In the genomic region with DNA sequence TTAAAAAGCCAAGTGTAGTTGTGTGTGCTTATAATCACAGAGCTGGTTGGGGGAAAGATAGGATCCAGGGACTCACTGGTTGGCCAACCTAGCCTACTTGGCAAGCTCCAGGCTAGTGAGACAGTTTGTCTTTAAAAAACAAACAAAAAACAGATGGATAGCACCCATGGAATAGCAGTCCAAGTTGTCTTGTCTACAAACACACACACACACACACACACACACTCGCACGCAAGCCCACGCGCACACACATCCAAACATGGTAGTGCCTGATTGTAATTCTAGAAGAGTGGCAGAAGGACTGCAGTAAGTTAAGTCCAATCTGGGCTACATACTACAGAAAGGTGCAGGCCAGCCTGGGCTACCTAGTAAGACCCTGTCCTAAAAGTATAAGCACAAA, we compare ENCODE assay signal across 27 mouse cellular contexts. TPM values are rescaled to one million over a fixed set of nuclear protein-coding genes. Genes with fewer than 3 reads are reported as not detected.
A peak's percentile ranks its signal among the peaks of the same experiment; 100 is the strongest.
DNase-seq lines count a peak whose midpoint lies in the region; ATAC-seq and TF ChIP-seq lines count a peak whose summit lies in the region.
"Had no signal": no experiment of that assay in that cellular context is flagged by ENCODE, and none has a peak within 500 bp of the region (broad histone marks: within the 10 kb centered on the region; RNA-seq: fewer than 3 reads in every experiment).

No protein-coding gene starts in this region.

- TF ChIP-seq CTCF in forebrain, postnatal 0 days (IDR thresholded peaks at IDR 0.05; ENCODE audit: low read depth), result no peak
- no peak for TF ChIP-seq CTCF in layer of hippocampus, adult 2 months (conservative IDR thresholded peaks at IDR 0.05)

- DNase-seq in forebrain, postnatal 0 days, result peak; percentile 25
- no peak for DNase-seq in forebrain, embryonic 10.5 days (ENCODE audit: extremely low spot score, low spot score)
- DNase-seq in layer of hippocampus, adult 2 months (ENCODE audit: low spot score in 2 of 2), result peak; percentile 44 to 55
- DNase-seq in layer of hippocampus, adult 9-10 months (ENCODE audit: low spot score), result no peak
- DNase-seq in brain, adult 2 months (ENCODE audit: low read depth, low spot score), result peak; percentile 46
- DNase-seq in layer of hippocampus, postnatal 14 days (ENCODE audit: low spot score in 2 of 2), result peak; percentile 22 to 58
- DNase-seq: adrenal gland, postnatal 10 days; cerebellum, adult 18-20 months; cerebellum, postnatal 10 days; kidney, adult 18-20 months; kidney, postnatal 25 days; lung, adult 18-20 months; lung, postnatal 4 days; thymus, adult 2 months; thymus, postnatal 36 days had no signal

- H3K27ac ChIP-seq in forebrain, postnatal 0 days (ENCODE audit: low read depth, low read length), result no peak overlapping the region
- no peak overlapping the region for H3K27ac ChIP-seq in forebrain, embryonic 10.5 days
- H3K27ac ChIP-seq in layer of hippocampus, adult 2 months, result peak overlapping the region; percentile 43; the same call in 1 of the 2 replicates
- H3K27ac ChIP-seq: heart, embryonic 15.5 days; kidney, embryonic 15.5 days; liver, embryonic 12.5 days; midbrain, embryonic 13.5 days; neural tube, embryonic 13.5 days had no signal

- H3K4me3 ChIP-seq in forebrain, postnatal 0 days (ENCODE audit: low read depth, low read length), result no peak overlapping the region
- no peak overlapping the region for H3K4me3 ChIP-seq in forebrain, embryonic 10.5 days
- H3K4me3 ChIP-seq in layer of hippocampus, adult 2 months, result no peak overlapping the region
- H3K4me3 ChIP-seq: heart, embryonic 15.5 days; kidney, embryonic 15.5 days; liver, embryonic 12.5 days; megakaryocyte, embryonic 14.5 days; midbrain, embryonic 13.5 days; neural tube, embryonic 13.5 days had no signal

- peaks cover 37% of the 10 kb centered on the region for H3K36me3 ChIP-seq in forebrain, postnatal 0 days (ENCODE audit: insufficient read depth)
- H3K36me3 ChIP-seq in forebrain, embryonic 10.5 days (replicated peaks), result peaks cover 82% of the 10 kb centered on the region

- WGBS in forebrain, postnatal 0 days, result 84% methylated on average over 4 of the region's 4 CpGs
- 97% methylated on average over 4 of the region's 4 CpGs for WGBS in forebrain, embryonic 10.5 days

- H3K4me1 ChIP-seq in forebrain, postnatal 0 days (ENCODE audit: insufficient read depth), result no peaks in the 10 kb centered on the region; the same call in 1 of the 2 replicates
- peaks cover under 1% of the 10 kb centered on the region for H3K4me1 ChIP-seq in forebrain, embryonic 10.5 days

- no peaks in the 10 kb centered on the region for H3K27me3 ChIP-seq in forebrain, postnatal 0 days (ENCODE audit: insufficient read depth, low read length)
- no peaks in the 10 kb centered on the region for H3K27me3 ChIP-seq in forebrain, embryonic 10.5 days (ENCODE audit: poor library complexity, severe bottlenecking)
- H3K27me3 ChIP-seq: heart, embryonic 15.5 days; kidney, embryonic 15.5 days; liver, embryonic 12.5 days; megakaryocyte, embryonic 14.5 days; midbrain, embryonic 13.5 days; neural tube, embryonic 13.5 days had no signal

- no peaks in the 10 kb centered on the region for H3K9me3 ChIP-seq in forebrain, postnatal 0 days (ENCODE audit: low read length)
- H3K9me3 ChIP-seq in forebrain, embryonic 10.5 days, result no peaks in the 10 kb centered on the region
- H3K9me3 ChIP-seq: G1E; heart, embryonic 15.5 days; kidney, embryonic 15.5 days; liver, embryonic 12.5 days; megakaryocyte, embryonic 14.5 days; midbrain, embryonic 13.5 days; neural tube, embryonic 13.5 days had no signal

- H3K4me2 ChIP-seq in forebrain, postnatal 0 days (ENCODE audit: low read depth), result no peak overlapping the region
- H3K4me2 ChIP-seq: heart, embryonic 15.5 days; kidney, embryonic 15.5 days; liver, embryonic 12.5 days; midbrain, embryonic 13.5 days; neural tube, embryonic 13.5 days had no signal

- no peak overlapping the region for H3K9ac ChIP-seq in forebrain, postnatal 0 days
- H3K9ac ChIP-seq: heart, embryonic 15.5 days; kidney, embryonic 15.5 days; liver, embryonic 12.5 days; midbrain, embryonic 13.5 days; neural tube, embryonic 13.5 days had no signal

- ATAC-seq in forebrain, postnatal 0 days, result no peak
- no peak for ATAC-seq in frontal cortex, adult (ENCODE audit: low TSS enrichment)
- ATAC-seq: hindbrain, embryonic 16.5 days; liver, embryonic 12.5 days; lung, postnatal 0 days; midbrain, embryonic 13.5 days had no signal

RNA-seq across cellular contexts. Expression of a gene that starts 12.1 kb away (rescaled TPM):
- total RNA-seq in forebrain, postnatal 0 days (2014; rRNA removed), result 25.2 and 26.6 TPM in 2 replicates
- polyA plus RNA-seq in forebrain, postnatal 0 days (2015; fragmentation: Nextera tagmentation; extraction: Ambion mirVana), result 52.4 and 57.3 TPM in 2 replicates
- polyA plus RNA-seq in forebrain, embryonic 10.5 days (2016; fragmentation: Nextera tagmentation; extraction: Ambion mirVana), result 86.8 and 95.5 TPM in 2 replicates
- total RNA-seq in layer of hippocampus, adult 2 months (2021), result 10 to 100 TPM; 17.1 to 17.2 TPM
- 10 to 100 TPM; 17.8 to 19.5 TPM for total RNA-seq in layer of hippocampus, postnatal 14 days (2021)

RNA-seq across cellular contexts. Expression of a gene that starts 14.6 kb away (rescaled TPM):
- total RNA-seq in forebrain, postnatal 0 days (2014; rRNA removed), result 0.69 and 1.9 TPM in 2 replicates
- 0.40 and 0.82 TPM in 2 replicates for polyA plus RNA-seq in forebrain, postnatal 0 days (2015; fragmentation: Nextera tagmentation; extraction: Ambion mirVana)
- polyA plus RNA-seq in forebrain, embryonic 10.5 days (2016; fragmentation: Nextera tagmentation; extraction: Ambion mirVana), result 0.34 and 0.47 TPM in 2 replicates
- under 1 TPM; 0.41 to 0.54 TPM for total RNA-seq in layer of hippocampus, adult 2 months (2021)
- under 1 TPM; 0.46 to 0.64 TPM for total RNA-seq in layer of hippocampus, postnatal 14 days (2021)
- polyA plus RNA-seq: G1E had no signal

RNA-seq across cellular contexts. Expression of a gene that starts 25.9 kb away (rescaled TPM):
- 95.2 and 106 TPM in 2 replicates for total RNA-seq in forebrain, postnatal 0 days (2014; rRNA removed)
- polyA plus RNA-seq in forebrain, postnatal 0 days (2015; fragmentation: Nextera tagmentation; extraction: Ambion mirVana), result 123 and 134 TPM in 2 replicates
- 10.0 and 11.8 TPM in 2 replicates for polyA plus RNA-seq in forebrain, embryonic 10.5 days (2016; fragmentation: Nextera tagmentation; extraction: Ambion mirVana)
- 10 to 100 TPM; 61.5 to 70.7 TPM for total RNA-seq in layer of hippocampus, adult 2 months (2021)
- 10 to 100 TPM; 76.6 to 80.3 TPM for total RNA-seq in layer of hippocampus, postnatal 14 days (2021)
- total RNA-seq: gastrocnemius, postnatal 36 days; heart, postnatal 25 days had no signal
- polyA plus RNA-seq: G1E had no signal

Comparison
In these comparisons a context has a peak if more than half of its experiments do, and no peak if none do; other contexts are left out.
1. DNase-seq: peak in forebrain, postnatal 0 days (single experiment), layer of hippocampus, adult 2 months (2 of 2), brain, adult 2 months (single experiment) and layer of hippocampus, postnatal 14 days (2 of 2); none in forebrain, embryonic 10.5 days (single experiment) and layer of hippocampus, adult 9-10 months (single experiment).